Mouse (Mus musculus): ENCODE measurements around the gene Mcm2.

DNA sequence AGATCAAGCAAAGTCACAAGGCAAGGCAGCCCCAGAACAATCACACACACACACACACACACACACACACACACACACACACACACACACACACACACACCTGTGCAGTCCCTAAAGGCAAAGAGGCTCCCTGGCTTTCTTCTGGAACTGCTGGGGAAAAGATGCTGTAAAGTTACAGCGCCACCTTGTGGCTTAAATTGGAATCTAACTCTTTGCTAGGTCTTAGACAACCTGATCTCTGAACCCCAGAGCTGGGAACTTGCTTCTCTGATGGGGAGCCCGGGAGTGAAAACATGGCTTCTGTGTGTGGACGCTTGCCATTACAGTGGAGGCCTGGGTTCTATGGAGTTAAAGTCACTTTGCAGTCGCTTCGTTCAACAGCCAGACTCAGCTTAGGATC, 42.9 kb downstream of the Mcm2 start:
- TF ChIP-seq CTCF (IDR thresholded peaks at IDR 0.05; ENCODE audit: control insufficient read depth, insufficient read depth, insufficient read length) (peak; percentile 7), MYOG (IDR thresholded peaks at IDR 0.05; ENCODE audit: control insufficient read depth, extremely low read depth, insufficient read length) (no peak), MAX (IDR thresholded peaks at IDR 0.05) (no peak), FOSL1 (IDR thresholded peaks at IDR 0.05; ENCODE audit: insufficient read depth, low read length, poor library complexity, severe bottlenecking) (no peak), MYOD1 (IDR thresholded peaks at IDR 0.05; ENCODE audit: control insufficient read depth, insufficient read length, low read depth) (no peak), USF1 (IDR thresholded peaks at IDR 0.05; ENCODE audit: low read depth) (no peak), CEBPB (IDR thresholded peaks at IDR 0.05; ENCODE audit: low read depth) (no peak)

Measured in C2C12 (cell line).